Mouse (Mus musculus): ENCODE data around the gene Ptpre. TPM values are rescaled to one million over a fixed set of nuclear protein-coding genes. Genes with fewer than 3 reads are reported as not detected.

Ptpre gene
- polyA plus RNA-seq, 1 experiment from 2014 or later: 3.0 TPM

DNA sequence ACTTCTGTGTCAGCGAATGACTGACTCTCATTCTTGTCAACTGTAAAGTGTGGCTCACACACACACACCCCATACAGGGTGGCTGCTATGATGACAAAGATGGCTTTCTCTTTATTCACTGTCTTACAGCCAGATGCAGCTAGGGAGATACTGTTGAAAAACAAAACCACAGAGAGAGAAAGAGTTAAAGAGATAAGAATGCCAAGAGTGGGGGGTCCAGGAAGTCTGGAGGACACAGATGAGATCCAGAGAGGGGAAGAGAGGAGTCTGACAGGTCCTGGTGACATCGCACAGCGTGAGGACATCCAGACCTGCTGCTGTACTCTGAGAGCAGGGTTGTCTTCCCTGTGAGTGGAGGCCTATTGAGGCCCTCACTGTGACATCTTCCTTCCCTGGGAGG lies 56.5 kb downstream of the Ptpre start:
- Histone ChIP-seq H3K4me3 (ENCODE audit: low read depth, low read length) (no peak overlapping the region), H3K9me3 (replicated peaks; ENCODE audit: control insufficient read depth, low read length) (no peaks in the 10 kb centered on the region), H3K4me2 (ENCODE audit: low read depth, low read length) (no peak overlapping the region), H3K4me1 (ENCODE audit: control insufficient read depth, low read depth, low read length) (peaks cover 59% of the 10 kb centered on the region), H3K27ac (ENCODE audit: low read length) (peak overlapping the region; percentile 12; the same call in 1 of the 2 replicates), H3K9ac (ENCODE audit: low read depth, low read length) (no peak overlapping the region), H3K27me3 (ENCODE audit: control insufficient read depth, insufficient read depth, low read depth, low read length) (no peaks in the 10 kb centered on the region), H3K36me3 (ENCODE audit: control insufficient read depth, insufficient read depth) (no peaks in the 10 kb centered on the region)
- 14% methylated on average over 3 of the region's 3 CpGs for WGBS (ENCODE audit: insufficient replicate concordance)
- peak; percentile 41 for ATAC-seq (ENCODE audit: low read depth)

GRCm38 (mm10) chr7:135594676-135595075 lies 57.4 kb downstream of the Ptpre start:
- Histone ChIP-seq H3K4me1 (ENCODE audit: control insufficient read depth, low read depth, low read length) (peaks cover 65% of the 10 kb centered on the region), H3K27ac (ENCODE audit: low read length) (no peak overlapping the region; the same call in 1 of the 2 replicates)
- ATAC-seq (ENCODE audit: low read depth): no peak

DNA sequence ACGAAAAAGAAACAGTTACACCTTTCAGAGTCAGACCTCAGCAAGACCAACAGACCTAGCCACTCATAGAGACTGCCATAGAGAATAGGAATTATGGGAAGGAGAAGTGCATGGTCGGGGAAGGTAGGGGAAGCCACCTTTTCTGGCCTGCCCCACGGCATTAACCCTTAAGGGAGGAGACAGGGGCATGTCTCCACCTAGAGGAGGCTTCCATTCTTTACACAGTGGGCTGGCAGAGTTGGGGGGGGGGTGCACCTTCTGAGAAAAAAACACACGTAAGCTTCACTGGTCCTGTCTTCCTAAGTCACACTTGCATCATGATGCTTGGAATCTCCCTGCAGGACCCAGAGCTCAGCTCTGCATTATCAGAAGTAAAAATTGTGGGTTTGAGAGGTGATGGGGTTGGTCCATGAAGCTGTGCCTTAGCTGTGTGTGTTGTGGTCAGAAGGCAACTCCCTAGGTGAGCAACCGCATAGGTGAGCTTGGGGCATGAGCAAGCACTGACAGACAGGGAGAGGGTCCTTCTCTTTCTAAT lies 58.4 kb downstream of the Ptpre start:
- 23% methylated on average over 5 of the region's 5 CpGs for WGBS (ENCODE audit: insufficient replicate concordance)
- no peak overlapping the region for H3K4me3 ChIP-seq (ENCODE audit: low read depth, low read length)
- no peaks in the 10 kb centered on the region for H3K27me3 ChIP-seq (ENCODE audit: control insufficient read depth, insufficient read depth, low read depth, low read length)
- ATAC-seq (ENCODE audit: low read depth): no peak
- no peaks in the 10 kb centered on the region for H3K9me3 ChIP-seq (replicated peaks; ENCODE audit: control insufficient read depth, low read length)
- no peak overlapping the region for H3K9ac ChIP-seq (ENCODE audit: low read depth, low read length)
- H3K4me2 ChIP-seq (ENCODE audit: low read depth, low read length): no peak overlapping the region
- peaks cover 69% of the 10 kb centered on the region for H3K4me1 ChIP-seq (ENCODE audit: control insufficient read depth, low read depth, low read length)
- no peak overlapping the region for H3K27ac ChIP-seq (ENCODE audit: low read length)
- H3K36me3 ChIP-seq (ENCODE audit: control insufficient read depth, insufficient read depth): no peaks in the 10 kb centered on the region

More at GRCm38 (mm10) chr7:135594676-135595075, 57.4 kb downstream of the Ptpre start:
- Histone ChIP-seq H3K27me3 (ENCODE audit: control insufficient read depth, insufficient read depth, low read depth, low read length) (no peaks in the 10 kb centered on the region), H3K4me3 (ENCODE audit: low read depth, low read length) (no peak overlapping the region), H3K9ac (ENCODE audit: low read depth, low read length) (no peak overlapping the region), H3K4me2 (ENCODE audit: low read depth, low read length) (no peak overlapping the region), H3K9me3 (replicated peaks; ENCODE audit: control insufficient read depth, low read length) (no peaks in the 10 kb centered on the region), H3K36me3 (ENCODE audit: control insufficient read depth, insufficient read depth) (no peaks in the 10 kb centered on the region)
- WGBS (ENCODE audit: insufficient replicate concordance): 26% methylated on average over 7 of the region's 7 CpGs

GRCm38 (mm10) chr7:135597006-135597405 lies 59.7 kb downstream of the Ptpre start:
- Histone ChIP-seq H3K4me3 (ENCODE audit: low read depth, low read length) (no peak overlapping the region), H3K27ac (ENCODE audit: low read length) (peak overlapping the region; percentile 52), H3K27me3 (ENCODE audit: control insufficient read depth, insufficient read depth, low read depth, low read length) (no peaks in the 10 kb centered on the region), H3K4me1 (ENCODE audit: control insufficient read depth, low read depth, low read length) (peaks cover 76% of the 10 kb centered on the region), H3K36me3 (ENCODE audit: control insufficient read depth, insufficient read depth) (no peaks in the 10 kb centered on the region), H3K4me2 (ENCODE audit: low read depth, low read length) (peak overlapping the region; percentile 36), H3K9me3 (replicated peaks; ENCODE audit: control insufficient read depth, low read length) (no peaks in the 10 kb centered on the region), H3K9ac (ENCODE audit: low read depth, low read length) (no peak overlapping the region)
- peak; percentile 49 for ATAC-seq (ENCODE audit: low read depth)
- 9% methylated on average over 9 of the region's 9 CpGs for WGBS (ENCODE audit: insufficient replicate concordance)

- Histone ChIP-seq H3K27ac (ENCODE audit: low read length) (peak overlapping the region; percentile 72), H3K9ac (ENCODE audit: low read depth, low read length) (no peak overlapping the region)
- ATAC-seq (ENCODE audit: low read depth): peak; percentile 22; the same call in 1 of the 2 replicates
These were observed 60.5 kb downstream of the Ptpre start for GRCm38 (mm10) chr7:135597604-135598289.

DNA sequence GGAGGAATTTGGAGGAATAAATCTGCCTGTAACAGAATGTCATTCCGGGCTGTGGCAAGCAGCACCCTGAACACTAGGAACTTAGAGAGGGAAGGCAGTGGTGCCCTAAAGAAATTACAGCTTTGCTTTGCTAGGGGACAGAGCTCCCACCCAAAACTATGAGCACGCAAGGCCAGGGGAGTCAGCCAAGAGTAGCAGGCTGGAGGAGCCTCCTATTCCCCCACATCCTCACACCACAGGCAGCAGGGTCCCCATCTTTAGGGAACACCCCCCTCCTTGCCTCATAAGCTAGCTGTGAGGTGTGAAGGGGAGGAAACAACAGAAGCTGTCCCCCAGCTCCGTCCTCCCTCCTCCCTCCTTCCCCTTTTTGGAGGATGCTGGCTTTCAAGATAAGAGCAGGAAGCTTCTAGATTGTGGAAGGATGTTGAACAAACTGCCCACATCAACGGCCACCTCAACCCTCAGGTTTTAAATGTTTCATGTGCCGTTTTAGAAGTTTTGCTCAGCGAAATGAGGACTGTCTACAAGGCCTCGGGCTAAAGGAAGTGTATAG lies 61.1 kb downstream of the Ptpre start:
- no peaks in the 10 kb centered on the region for H3K36me3 ChIP-seq (ENCODE audit: control insufficient read depth, insufficient read depth)
- H3K4me2 ChIP-seq (ENCODE audit: low read depth, low read length): peak overlapping the region; percentile 36; the same call in 1 of the 2 replicates
- H3K27ac ChIP-seq (ENCODE audit: low read length): peak overlapping the region; percentile 72
- H3K9ac ChIP-seq (ENCODE audit: low read depth, low read length): no peak overlapping the region
- H3K27me3 ChIP-seq (ENCODE audit: control insufficient read depth, insufficient read depth, low read depth, low read length): no peaks in the 10 kb centered on the region
- ATAC-seq (ENCODE audit: low read depth): peak; percentile 35; the same call in 1 of the 2 replicates
- H3K4me3 ChIP-seq (ENCODE audit: low read depth, low read length): no peak overlapping the region
- 6% methylated on average over 7 of the region's 7 CpGs for WGBS (ENCODE audit: insufficient replicate concordance)
- H3K4me1 ChIP-seq (ENCODE audit: control insufficient read depth, low read depth, low read length): peaks cover 76% of the 10 kb centered on the region
- no peaks in the 10 kb centered on the region for H3K9me3 ChIP-seq (replicated peaks; ENCODE audit: control insufficient read depth, low read length)

More at GRCm38 (mm10) chr7:135597604-135598289, 60.5 kb downstream of the Ptpre start:
- H3K9me3 ChIP-seq (replicated peaks; ENCODE audit: control insufficient read depth, low read length): no peaks in the 10 kb centered on the region
- WGBS (ENCODE audit: insufficient replicate concordance): 10% methylated on average over 12 of the region's 12 CpGs
- peaks cover 77% of the 10 kb centered on the region for H3K4me1 ChIP-seq (ENCODE audit: control insufficient read depth, low read depth, low read length)
- H3K27me3 ChIP-seq (ENCODE audit: control insufficient read depth, insufficient read depth, low read depth, low read length): no peaks in the 10 kb centered on the region
- peak overlapping the region; percentile 36 for H3K4me2 ChIP-seq (ENCODE audit: low read depth, low read length)
- H3K36me3 ChIP-seq (ENCODE audit: control insufficient read depth, insufficient read depth): no peaks in the 10 kb centered on the region
- H3K4me3 ChIP-seq (ENCODE audit: low read depth, low read length): no peak overlapping the region

DNA sequence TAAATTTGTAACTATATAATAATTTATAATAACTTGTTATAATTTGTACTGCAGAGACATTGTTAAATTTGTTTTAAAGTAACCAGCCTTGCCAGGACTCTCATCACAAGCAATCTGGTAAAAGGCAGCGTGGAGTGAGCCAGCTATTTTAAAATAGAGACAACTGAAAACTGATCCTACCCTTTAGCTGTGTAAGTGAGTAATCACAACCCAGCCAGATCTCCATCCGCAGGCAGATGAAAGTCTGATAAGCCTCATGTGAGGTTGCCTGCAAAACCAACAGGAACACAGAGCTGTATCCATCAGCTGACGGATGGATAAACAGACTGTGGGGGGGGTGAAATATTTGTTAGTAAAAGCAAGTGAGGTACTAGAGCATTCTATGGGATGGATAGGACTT lies 62.8 kb downstream of the Ptpre start:
- H3K36me3 ChIP-seq (ENCODE audit: control insufficient read depth, insufficient read depth): no peaks in the 10 kb centered on the region
- no peak overlapping the region for H3K27ac ChIP-seq (ENCODE audit: low read length)
- no peak overlapping the region for H3K9ac ChIP-seq (ENCODE audit: low read depth, low read length)
- H3K9me3 ChIP-seq (replicated peaks; ENCODE audit: control insufficient read depth, low read length): no peaks in the 10 kb centered on the region
- peaks cover 70% of the 10 kb centered on the region for H3K4me1 ChIP-seq (ENCODE audit: control insufficient read depth, low read depth, low read length)
- no peaks in the 10 kb centered on the region for H3K27me3 ChIP-seq (ENCODE audit: control insufficient read depth, insufficient read depth, low read depth, low read length)
- 21% methylated on average over 3 of the region's 3 CpGs for WGBS (ENCODE audit: insufficient replicate concordance)
- no peak overlapping the region for H3K4me2 ChIP-seq (ENCODE audit: low read depth, low read length)
- H3K4me3 ChIP-seq (ENCODE audit: low read depth, low read length): no peak overlapping the region
- ATAC-seq (ENCODE audit: low read depth): no peak

DNA sequence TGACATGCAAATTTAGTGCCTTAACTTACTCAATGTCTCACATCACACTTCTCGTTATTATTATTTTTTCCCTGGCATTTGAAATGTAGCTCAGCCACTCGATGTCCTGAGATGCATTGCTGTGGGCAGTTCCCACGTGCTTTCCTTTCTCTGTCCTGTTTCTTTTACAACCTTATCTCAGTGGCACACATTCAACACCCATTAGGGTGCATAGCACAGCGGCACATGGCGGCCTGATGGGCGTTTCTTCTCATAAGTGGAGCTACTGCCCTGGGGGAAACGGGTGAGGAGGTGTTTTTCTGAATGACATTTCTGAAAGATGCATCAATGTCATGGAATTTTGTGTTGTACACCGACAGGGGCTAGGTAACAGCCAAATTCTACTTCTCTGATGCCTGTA lies 64.3 kb downstream of the Ptpre start:
- Histone ChIP-seq H3K4me3 (ENCODE audit: low read depth, low read length) (no peak overlapping the region), H3K9ac (ENCODE audit: low read depth, low read length) (no peak overlapping the region), H3K27ac (ENCODE audit: low read length) (peak overlapping the region; percentile 51), H3K27me3 (ENCODE audit: control insufficient read depth, insufficient read depth, low read depth, low read length) (no peaks in the 10 kb centered on the region), H3K4me2 (ENCODE audit: low read depth, low read length) (no peak overlapping the region), H3K36me3 (ENCODE audit: control insufficient read depth, insufficient read depth) (no peaks in the 10 kb centered on the region), H3K9me3 (replicated peaks; ENCODE audit: control insufficient read depth, low read length) (no peaks in the 10 kb centered on the region), H3K4me1 (ENCODE audit: control insufficient read depth, low read depth, low read length) (peaks cover 62% of the 10 kb centered on the region)
- WGBS (ENCODE audit: insufficient replicate concordance): 23% methylated on average over 8 of the region's 8 CpGs
- peak; percentile 79 for ATAC-seq (ENCODE audit: low read depth)

DNA sequence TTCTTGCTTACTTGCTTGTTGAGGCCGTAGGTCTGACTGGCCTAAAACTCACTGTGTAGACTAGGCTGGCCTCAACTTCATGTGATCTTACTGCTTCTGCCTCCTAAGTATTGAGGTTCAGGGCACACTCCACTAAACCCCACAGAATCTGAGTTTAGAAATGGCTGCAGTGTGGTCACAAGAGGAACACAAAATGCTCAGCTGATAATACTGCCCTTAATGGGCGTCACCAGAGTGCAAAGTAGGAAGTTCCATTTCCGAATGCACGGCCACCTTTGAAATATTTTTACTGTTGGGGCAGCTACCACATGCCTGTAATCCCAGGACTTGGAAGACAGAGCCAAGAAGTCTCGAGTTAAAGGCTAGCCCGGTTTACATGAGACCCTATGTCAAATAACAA lies 65.0 kb downstream of the Ptpre start:
- H3K27ac ChIP-seq (ENCODE audit: low read length): peak overlapping the region; percentile 51
- H3K27me3 ChIP-seq (ENCODE audit: control insufficient read depth, insufficient read depth, low read depth, low read length): no peaks in the 10 kb centered on the region
- H3K9ac ChIP-seq (ENCODE audit: low read depth, low read length): no peak overlapping the region
- H3K36me3 ChIP-seq (ENCODE audit: control insufficient read depth, insufficient read depth): no peaks in the 10 kb centered on the region
- peaks cover 56% of the 10 kb centered on the region for H3K4me1 ChIP-seq (ENCODE audit: control insufficient read depth, low read depth, low read length)
- ATAC-seq (ENCODE audit: low read depth): no peak
- H3K4me2 ChIP-seq (ENCODE audit: low read depth, low read length): no peak overlapping the region
- H3K4me3 ChIP-seq (ENCODE audit: low read depth, low read length): no peak overlapping the region
- H3K9me3 ChIP-seq (replicated peaks; ENCODE audit: control insufficient read depth, low read length): no peaks in the 10 kb centered on the region
- WGBS (ENCODE audit: insufficient replicate concordance): 52% methylated on average over 6 of the region's 6 CpGs

Data from liver, embryonic 16.5 days (tissue).